Mouse (Mus musculus) stomach, postnatal 0 days (tissue): ENCODE results near the gene Fnip2.

ENCODE experiments used
- CTCF ChIP-seq: IDR thresholded peaks from 2 replicates; pipeline ENCODE4 v1.5.1; 2016; ENCODE audit warnings: antibody characterized with exemption, low read depth, mild to moderate bottlenecking, moderate library complexity
- EP300 ChIP-seq: optimal IDR thresholded peaks from 2 replicates; pipeline ENCODE3; 2016; ENCODE audit warnings: antibody characterized with exemption

DNA sequence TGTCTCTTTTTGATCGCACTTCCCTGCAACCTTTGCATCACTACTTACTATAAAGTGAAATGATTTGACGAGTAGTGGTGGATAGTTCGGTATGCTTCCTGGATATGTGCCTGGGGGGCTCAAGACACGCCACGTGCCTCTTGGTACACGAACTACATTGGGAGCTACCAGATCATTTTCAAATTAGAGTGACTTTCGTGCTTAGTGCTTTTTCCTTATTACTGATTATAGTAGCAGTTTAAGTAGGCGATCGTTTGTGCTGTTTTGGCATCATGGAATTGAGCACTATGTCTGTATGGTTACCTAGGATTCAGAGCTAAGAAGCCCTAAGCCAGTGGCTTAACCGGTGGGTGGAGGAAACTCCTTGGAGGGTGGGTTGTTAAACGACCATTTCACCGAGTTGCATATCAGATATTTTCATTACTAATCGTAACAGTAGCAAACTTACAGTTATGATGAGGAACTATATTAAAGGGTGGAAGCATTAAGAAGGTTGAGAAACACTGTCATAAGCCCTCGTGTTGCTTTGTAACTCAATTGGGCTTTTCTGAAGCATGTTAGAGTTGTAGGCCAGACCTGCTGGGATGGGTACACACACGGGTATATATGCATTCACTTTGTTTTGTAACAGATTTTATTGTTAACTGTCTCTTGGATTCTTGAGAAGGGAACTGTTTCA, 24.3 kb upstream of the Fnip2 start:
- TF ChIP-seq CTCF = no peak
- TF ChIP-seq EP300 = no peak
